Mouse (Mus musculus): ENCODE data around the gene Wdr81. TPM values are rescaled to one million over a fixed set of nuclear protein-coding genes. Genes with fewer than 3 reads are reported as not detected.

Gene Wdr81
- total RNA-seq, 2 experiments from 2014 or later, result 17.4 to 18.7 TPM

- no peak for DNase-seq (ENCODE audit: low spot score in 2 of 2)
- intact Hi-C loops (cut with DNase I), result loop anchor here (5.0 to 10.0 kb wide), 2 partner anchors 42 to 105 kb away; partner anchors contain the start of genes Rilp, Scarf1 and Wdr81
Observed at GRCm38 (mm10) chr11:75409679-75410575, 44.6 kb downstream of the Wdr81 start.

GRCm38 (mm10) chr11:75406865-75407264, 47.7 kb downstream of the Wdr81 start:
- DNase-seq (ENCODE audit: low spot score in 2 of 2), result no peak
- intact Hi-C loops (cut with DNase I), result loop anchor here (10.0 kb wide), 1 partner anchor 108 kb away; the partner anchor contains the start of genes Rilp and Scarf1

- intact Hi-C loops (cut with DNase I), result loop anchor here (10.0 kb wide), 1 partner anchor 109 kb away; the partner anchor contains the start of genes Rilp and Scarf1
Observed at GRCm38 (mm10) chr11:75406104-75406503, 48.4 kb downstream of the Wdr81 start.

GRCm38 (mm10) chr11:75404801-75405200, 49.7 kb downstream of the Wdr81 start:
- intact Hi-C loops (cut with DNase I), result loop anchor here (5.0 to 10.0 kb wide), 2 partner anchors 110 to 168 kb away; partner anchors contain the start of genes Rilp and Scarf1
- no peak for DNase-seq (ENCODE audit: low spot score in 2 of 2)

More at GRCm38 (mm10) chr11:75406104-75406503, 48.4 kb downstream of the Wdr81 start:
- DNase-seq (ENCODE audit: low spot score in 2 of 2), result no peak

GRCm38 (mm10) chr11:75403301-75404052, 51.0 kb downstream of the Wdr81 start:
- intact Hi-C loops (cut with DNase I), result loop anchor here (5.0 to 10.0 kb wide), 2 partner anchors 111 to 169 kb away; partner anchors contain the start of genes Rilp and Scarf1
- DNase-seq (ENCODE audit: low spot score in 2 of 2), result no peak

GRCm38 (mm10) chr11:75402271-75402690, 52.2 kb downstream of the Wdr81 start:
- intact Hi-C loops (cut with DNase I), result loop anchor here (5.0 to 10.0 kb wide), 2 partner anchors 113 to 170 kb away; partner anchors contain the start of genes Rilp and Scarf1

GRCm38 (mm10) chr11:75400099-75400498, 54.4 kb downstream of the Wdr81 start:
- peak in 1 of 2 experiments; percentile 49 for DNase-seq (ENCODE audit: low spot score in 2 of 2)
- intact Hi-C loops (cut with DNase I), result loop anchor here (5.0 to 10.0 kb wide), 2 partner anchors 115 to 172 kb away; partner anchors contain the start of genes Rilp and Scarf1

More at GRCm38 (mm10) chr11:75402271-75402690, 52.2 kb downstream of the Wdr81 start:
- DNase-seq (ENCODE audit: low spot score in 2 of 2), result peak; percentile 60 to 75

- peak; percentile 37 to 85 for DNase-seq (ENCODE audit: low spot score in 2 of 2)
- intact Hi-C loops (cut with DNase I), result no loop called here
Observed at GRCm38 (mm10) chr11:75399411-75399841, 55.1 kb downstream of the Wdr81 start.

- DNase-seq (ENCODE audit: low spot score in 2 of 2), result peak in 1 of 2 experiments; percentile 26
- intact Hi-C loops (cut with DNase I), result no loop called here
Observed at GRCm38 (mm10) chr11:75397452-75397851, 57.1 kb downstream of the Wdr81 start.

GRCm38 (mm10) chr11:75395611-75396010, 58.9 kb downstream of the Wdr81 start:
- no peak for DNase-seq (ENCODE audit: low spot score in 2 of 2)
- intact Hi-C loops (cut with DNase I), result no loop called here

Small RNA genes within 50 kb of the gene (microRNA-seq; reads per million reads assigned to microRNA genes)
- gene Mir22, result 10,414 to 18,602 reads per million in 2 experiments

Other genes starting within 250 kb of the Wdr81 start
- gene Rpa1, start 106.4 kb downstream of the Wdr81 start, total RNA-seq (2021), result 10 to 100 TPM; 44.2 to 46.9 TPM
- 10 to 100 TPM; 12.1 to 12.5 TPM for gene Smyd4, start 106.3 kb downstream of the Wdr81 start, total RNA-seq (2021)
- gene Serpinf1, start 32.0 kb downstream of the Wdr81 start, total RNA-seq (2021), result 10 to 100 TPM; 16.7 to 17.3 TPM
- gene Serpinf2, start 15.1 kb downstream of the Wdr81 start, total RNA-seq (2021), result not detected
- under 1 TPM; 0.69 to 0.80 TPM for gene Tlcd2, start 7.0 kb upstream of the Wdr81 start, total RNA-seq (2021)
- 100 to 1,000 TPM; 120 to 127 TPM for gene Prpf8, start 32.1 kb upstream of the Wdr81 start, total RNA-seq (2021)
- gene Rilp, start 55.4 kb upstream of the Wdr81 start, total RNA-seq (2021), result 1 to 10 TPM; 2.0 to 2.7 TPM
- 1 to 10 TPM; 1.7 to 2.1 TPM for gene Scarf1, start 58.8 kb upstream of the Wdr81 start, total RNA-seq (2021)
- 10 to 100 TPM; 50.3 to 59.4 TPM for gene Slc43a2, start 77.0 kb upstream of the Wdr81 start, total RNA-seq (2021)
- gene Pitpna, start 133.4 kb upstream of the Wdr81 start, total RNA-seq (2021), result 100 to 1,000 TPM; 330 to 346 TPM
- gene Inpp5k, start 176.3 kb upstream of the Wdr81 start, total RNA-seq (2021), result 10 to 100 TPM; 38.5 to 41.3 TPM
- 10 to 100 TPM; 17.4 to 19.0 TPM for gene Myo1c, start 195.8 kb upstream of the Wdr81 start, total RNA-seq (2021)
- gene Crk, start 224.5 kb upstream of the Wdr81 start, total RNA-seq (2021), result 100 to 1,000 TPM; 125 to 137 TPM